Mouse (Mus musculus) left cerebral cortex, postnatal 14 days (tissue): Measurements from ENCODE around the gene Plxna4. TPM values are rescaled to one million over a fixed set of nuclear protein-coding genes. Genes with fewer than 3 reads are reported as not detected.
A peak's percentile ranks its signal among the peaks of the same experiment; 100 is the strongest.

ENCODE experiments used
- DNase-seq, 2 experiments: peaks; one replicate each; pipeline ENCODE4 v3.0.0; 2021 to 2022; ENCODE audit warnings: low spot score in 2 of 2, mixed read lengths in 1 of 2
- intact Hi-C: fragments of 180-260 bp; cut with DNase I; formaldehyde crosslinking; loops from one replicate; pipeline ENCODE4 v1.15.1; 2025
- long read RNA-seq, 2 experiments: library from polyadenylated mRNA; stranded (forward); transcript quantifications; one replicate each; pipeline ENCODE4 v2.0.0; 2021
- total RNA-seq, 2 experiments: library from RNA; stranded (reverse); gene quantifications; 2 replicates each; pipeline ENCODE4 v1.2.3; 2021

The Plxna4 gene
- total RNA-seq, result 10 to 100 TPM; 76.4 to 85.1 TPM
- long read RNA-seq, experiment 1, partial matches to known transcripts, result 0 of 11 reads
- long read RNA-seq, experiment 1, other reads (novel, unspliced or antisense), result 11 of 11 reads
- long read RNA-seq, experiment 2, partial matches to known transcripts, result 1 of 9 reads
- long read RNA-seq, experiment 2, other reads (novel, unspliced or antisense), result 8 of 9 reads

DNA sequence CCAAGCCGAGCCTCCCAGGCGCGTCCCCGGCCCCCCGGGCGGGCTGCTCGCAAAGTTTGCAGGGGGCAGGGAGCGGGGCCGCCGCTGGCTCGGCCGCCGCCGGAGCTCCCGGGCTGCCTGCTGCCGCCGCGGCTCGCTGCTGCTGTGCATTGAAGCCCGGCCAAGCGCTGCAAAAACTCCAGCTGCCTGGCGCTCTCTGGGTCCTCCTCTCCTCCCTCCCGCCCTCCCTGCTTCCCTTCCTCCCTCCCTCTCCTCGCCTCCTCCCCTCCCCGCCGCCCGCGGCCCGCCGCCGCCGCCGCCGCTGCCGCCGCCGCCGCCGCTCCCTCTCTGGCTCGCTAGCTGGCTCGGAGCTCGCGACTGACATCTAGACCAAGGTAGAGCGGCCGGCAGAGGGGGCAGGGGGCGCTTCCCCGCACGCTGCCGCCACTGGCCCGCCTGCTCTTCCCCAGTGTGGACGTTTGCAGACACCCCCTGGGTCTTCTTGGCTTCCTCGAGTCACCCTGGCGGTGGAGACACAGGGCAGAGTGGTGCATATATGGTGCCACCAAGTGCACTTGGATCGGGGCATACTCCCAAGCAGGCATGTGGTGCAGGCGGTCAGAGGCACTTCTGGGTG is at the start of gene Plxna4:
Gene Plxna4 (minus strand): TSS at position 137 of the 616 bp plus-strand sequence.
- intact Hi-C loops, result loop anchor here (10.0 kb wide), 1 partner anchor 403 kb away; no protein-coding TSS in a partner anchor

DNA sequence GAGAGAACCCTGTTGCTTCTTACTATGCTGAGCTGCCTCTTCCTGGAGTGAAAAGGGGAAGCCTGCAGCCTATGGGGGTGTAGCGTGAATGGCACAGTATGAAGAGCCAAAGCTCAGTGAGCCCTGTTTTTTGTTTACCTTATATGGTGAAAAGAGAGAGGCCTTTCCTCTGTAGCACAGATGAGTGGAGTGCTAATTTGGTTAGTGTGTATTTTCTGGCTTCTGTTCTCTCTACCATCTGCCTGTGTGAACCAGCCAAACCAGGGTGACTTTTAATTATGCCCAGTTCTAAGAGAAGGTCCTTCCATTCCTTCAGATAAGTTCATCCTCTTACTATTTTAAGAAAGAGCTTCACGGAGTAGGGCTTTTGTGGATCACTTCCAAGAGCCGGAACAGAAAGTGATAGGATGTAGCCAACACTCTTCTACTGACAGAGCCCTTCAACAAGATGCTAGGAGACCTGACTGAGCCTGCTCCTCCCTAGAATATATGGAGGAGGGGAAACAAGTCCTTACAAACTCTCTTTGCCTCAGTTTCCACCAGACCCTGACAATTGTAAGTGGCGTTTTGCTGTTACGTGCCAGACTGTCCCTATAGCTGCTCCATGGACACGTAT is 49.7 kb upstream of the Plxna4 start:
- peak in 1 of 2 experiments; percentile 33 for DNase-seq
- intact Hi-C loops, result loop anchor here (5.0 kb wide), 1 partner anchor 65 kb away; no protein-coding TSS in a partner anchor

More for the DNA sequence above, at the start of gene Plxna4:
- peak; percentile 82 to 87 for DNase-seq

DNA sequence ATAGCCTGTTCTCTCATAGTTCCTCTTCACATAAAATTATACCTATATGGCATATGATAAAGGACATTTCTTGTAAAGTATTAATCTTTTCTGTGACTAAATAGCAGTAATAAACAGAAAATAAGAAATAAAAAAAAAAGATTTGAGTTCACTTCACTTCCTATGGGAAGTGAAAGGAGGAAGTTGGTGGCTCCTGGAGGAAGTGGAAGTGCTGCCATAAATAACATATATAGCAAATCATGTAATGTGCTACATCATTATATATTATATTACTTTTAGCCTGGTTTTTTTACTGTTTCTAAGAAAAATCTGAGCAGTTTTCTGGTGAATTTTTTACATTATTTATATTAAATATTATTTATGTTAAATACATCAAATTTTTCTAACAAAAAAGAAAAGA is 22.7 kb upstream of the Plxna4 start:
- DNase-seq, result no peak

DNA sequence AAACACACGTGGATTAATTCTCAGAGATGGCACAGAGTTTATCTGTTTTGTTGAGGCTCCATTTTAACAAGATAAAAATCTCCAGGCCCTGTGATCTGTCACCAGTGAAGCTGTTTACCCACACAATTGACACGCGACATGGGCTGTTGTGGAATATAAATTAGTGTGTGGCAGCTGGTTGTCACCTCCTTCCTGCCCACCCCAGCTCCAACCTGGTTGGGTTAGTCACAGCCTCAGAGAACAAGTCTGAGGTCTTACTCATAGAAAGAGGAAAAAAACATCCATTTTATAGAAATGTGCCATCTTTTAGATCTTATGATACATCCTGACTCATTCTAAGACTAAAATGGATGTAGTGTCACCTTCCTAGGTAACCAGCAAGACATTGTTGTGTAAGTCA is 18.8 kb upstream of the Plxna4 start:
- no peak for DNase-seq
- intact Hi-C loops, result no loop called here

More for the DNA sequence above, 22.7 kb upstream of the Plxna4 start:
- intact Hi-C loops, result no loop called here

DNA sequence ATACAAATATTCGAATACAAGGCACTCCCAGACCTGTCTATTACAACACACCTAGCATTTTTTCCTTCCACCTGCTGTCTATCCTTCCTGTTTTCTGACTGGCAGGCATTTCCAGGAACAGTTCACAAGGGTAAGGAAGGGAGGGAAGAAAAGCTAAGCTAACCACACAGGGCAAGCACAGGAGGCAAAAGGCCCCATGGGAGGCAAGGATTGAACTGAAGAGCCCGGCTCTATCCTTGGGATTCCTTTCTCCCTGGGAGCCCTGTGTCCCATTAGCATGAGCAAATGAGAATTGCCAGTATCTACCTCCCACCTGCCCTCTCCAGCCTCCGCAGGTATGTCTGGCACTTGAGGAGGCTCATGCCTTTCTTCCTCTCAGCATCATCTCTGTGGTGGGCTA is 17.6 kb upstream of the Plxna4 start:
- no peak for DNase-seq
- intact Hi-C loops, result no loop called here

DNA sequence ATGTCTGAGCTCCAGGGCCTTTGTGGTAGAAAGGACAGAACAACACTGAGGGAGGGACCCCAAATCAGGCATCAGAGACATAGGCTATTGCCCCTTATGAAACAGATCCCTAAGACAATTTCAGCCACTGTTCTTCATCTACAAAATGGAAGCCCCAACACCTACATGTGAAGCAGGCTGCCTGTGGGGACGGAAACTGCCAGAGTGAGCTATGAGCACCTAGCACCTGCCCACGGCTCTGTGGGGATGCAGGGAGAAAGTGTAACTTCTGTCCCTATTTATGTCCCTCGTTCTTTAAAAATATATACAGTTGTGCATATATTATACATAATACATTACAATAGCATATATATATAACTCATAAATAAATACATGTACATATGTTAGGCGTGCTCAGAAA is 16.9 kb upstream of the Plxna4 start:
- DNase-seq, result no peak
- intact Hi-C loops, result no loop called here

DNA sequence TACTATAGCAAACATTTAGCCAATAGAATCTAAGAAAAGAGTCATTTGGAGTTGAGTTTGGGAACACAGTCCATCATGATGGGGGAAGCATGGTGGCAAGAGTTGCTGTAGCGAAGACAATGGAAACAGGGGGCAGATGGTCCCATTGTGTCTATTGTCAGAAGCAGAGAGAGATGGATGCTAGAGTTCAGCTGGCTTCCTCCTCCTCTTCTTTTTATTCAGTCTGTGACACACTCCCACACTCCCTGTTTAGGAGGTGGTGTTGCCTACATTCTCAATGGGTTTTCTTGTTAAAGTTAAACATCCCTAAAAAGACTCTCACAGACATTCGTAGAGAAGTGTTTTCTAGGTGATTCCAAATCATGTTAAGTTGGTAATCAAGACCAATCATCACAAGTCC is 14.1 kb upstream of the Plxna4 start:
- intact Hi-C loops, result no loop called here
- DNase-seq, result no peak

DNA sequence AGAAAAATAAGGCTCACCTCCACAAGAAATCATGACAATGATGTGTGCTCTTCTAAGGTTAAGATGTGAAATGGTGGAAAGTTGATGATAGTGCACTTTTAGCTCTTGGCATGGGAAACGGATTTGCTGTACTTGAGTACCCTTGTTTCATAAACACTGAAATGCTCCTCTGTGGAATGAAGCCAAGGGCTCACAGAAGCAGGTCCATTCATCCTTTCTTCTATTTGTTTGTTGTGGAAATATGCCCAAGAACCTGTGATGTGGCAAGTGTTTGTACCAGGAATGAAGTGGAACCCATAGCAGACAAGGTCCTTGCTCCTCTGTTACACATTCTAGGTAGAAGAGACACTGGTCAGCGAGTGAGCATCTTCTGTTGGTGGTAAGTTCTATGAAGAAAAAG is 13.3 kb upstream of the Plxna4 start:
- intact Hi-C loops, result no loop called here
- no peak for DNase-seq

DNA sequence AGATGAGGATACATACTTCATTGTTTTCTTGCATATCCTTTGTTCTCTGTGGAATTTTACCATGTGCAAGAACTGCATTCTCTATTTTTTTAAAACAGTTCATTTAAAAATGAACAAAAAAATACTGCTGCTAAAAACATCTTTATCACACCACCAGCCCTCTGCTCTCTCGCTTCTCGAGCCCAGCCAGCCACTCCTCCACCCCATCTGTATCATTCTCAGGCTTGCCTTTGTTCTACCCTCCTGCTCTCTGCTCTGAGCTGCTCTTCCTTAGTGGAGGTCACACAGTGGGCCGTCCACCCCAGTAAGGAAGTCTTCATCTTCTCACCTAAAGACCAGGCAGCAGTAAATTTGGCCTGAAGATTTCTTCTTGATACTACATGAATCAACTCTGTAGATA is 7.6 kb upstream of the Plxna4 start:
- intact Hi-C loops, result no loop called here

GRCm38 (mm10) chr6:32590979-32591758 is 3.2 kb upstream of the Plxna4 start:
- intact Hi-C loops, result loop anchor here (2.0 to 5.0 kb wide), 3 partner anchors 262 to 926 kb away; no protein-coding TSS in a partner anchor
- DNase-seq, result peak; percentile 84 to 86

More for the DNA sequence above, 7.6 kb upstream of the Plxna4 start:
- DNase-seq, result no peak

DNA sequence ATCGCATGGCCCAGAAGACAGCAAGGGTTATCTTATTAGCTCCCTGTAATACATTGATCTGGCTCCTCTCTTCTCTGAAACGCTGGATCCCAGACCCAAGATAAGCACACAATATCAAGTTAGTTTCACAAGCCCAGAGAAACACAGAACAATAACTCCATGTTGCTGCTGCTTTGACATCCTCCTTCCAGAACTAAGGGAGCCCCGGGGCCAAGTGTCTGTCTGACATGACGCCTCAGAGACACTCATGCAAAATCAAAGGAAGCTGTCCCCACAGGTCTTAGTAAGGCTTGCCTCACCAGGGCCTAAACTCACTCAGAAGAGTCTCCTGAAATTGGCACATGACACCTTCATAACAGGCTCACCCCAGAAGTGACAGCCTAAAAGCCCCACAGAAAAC is 1.6 kb upstream of the Plxna4 start:
- no peak for DNase-seq
- intact Hi-C loops, result loop anchor here (2.0 to 10.0 kb wide), 4 partner anchors 261 to 925 kb away; no protein-coding TSS in a partner anchor

GRCm38 (mm10) chr6:32587136-32588009 is 619 bp downstream of the Plxna4 start:
- intact Hi-C loops, result loop anchor here (2.0 to 10.0 kb wide), 2 partner anchors 109 to 403 kb away; no protein-coding TSS in a partner anchor
- peak; percentile 72 to 80 for DNase-seq

DNA sequence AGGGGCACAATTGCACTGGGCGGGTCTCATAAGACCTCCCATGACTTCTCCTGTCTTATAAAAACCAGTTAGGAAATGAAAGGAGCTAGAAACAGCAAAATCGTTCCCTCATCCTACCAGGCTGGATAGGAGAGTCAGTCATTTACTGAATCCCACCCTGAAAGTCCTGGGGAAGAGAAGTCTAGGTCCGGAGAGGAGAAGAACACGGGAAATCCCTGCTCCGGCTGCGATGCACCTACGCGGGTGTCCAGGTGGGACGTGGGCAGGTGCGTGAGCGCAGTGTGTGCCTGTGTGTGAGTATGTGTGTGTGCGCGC is 1.2 kb downstream of the Plxna4 start:
- no peak for DNase-seq
- intact Hi-C loops, result loop anchor here (2.0 to 10.0 kb wide), 2 partner anchors 108 to 402 kb away; no protein-coding TSS in a partner anchor

DNA sequence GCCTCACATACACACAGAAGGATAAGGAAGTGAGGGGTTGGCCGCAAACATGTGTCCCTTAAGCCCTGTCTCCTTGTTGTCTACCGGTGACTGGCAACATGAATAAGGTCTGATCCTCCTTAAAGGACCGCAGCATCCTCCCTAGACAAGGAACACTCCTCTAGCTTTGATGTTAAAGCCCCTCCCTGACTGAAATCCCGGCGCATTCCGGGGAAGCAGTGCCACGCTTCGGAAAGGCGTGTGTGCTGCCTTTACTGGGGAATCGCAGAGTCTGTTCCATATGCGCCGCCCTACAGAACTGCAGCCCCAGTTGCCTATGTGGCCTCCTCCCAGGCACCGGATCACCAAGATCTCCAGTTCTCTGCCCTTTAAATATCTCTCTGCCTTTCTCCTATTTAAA is 1.6 kb downstream of the Plxna4 start:
- peak; percentile 60 to 70 for DNase-seq
- intact Hi-C loops, result loop anchor here (2.0 to 10.0 kb wide), 2 partner anchors 108 to 402 kb away; no protein-coding TSS in a partner anchor

DNA sequence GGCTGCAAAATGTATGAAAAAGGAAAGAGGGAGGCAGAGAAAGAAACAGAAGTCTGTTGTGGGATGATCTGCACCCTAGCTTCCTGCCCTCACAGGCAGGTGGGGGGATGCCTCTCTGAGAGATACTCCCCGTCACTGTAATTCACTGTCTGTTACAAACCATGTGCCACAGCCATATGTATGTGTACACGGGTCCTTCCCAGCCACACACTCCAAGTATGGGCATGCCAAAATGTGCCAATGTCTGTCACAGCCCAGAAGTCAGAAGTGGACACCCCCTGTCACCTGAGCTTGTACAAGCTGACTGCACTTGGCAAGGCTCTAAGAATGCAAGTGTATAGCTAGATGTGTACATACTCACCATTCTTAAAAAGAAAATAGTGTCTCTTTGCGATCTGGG is 2.8 kb downstream of the Plxna4 start:
- no peak for DNase-seq
- intact Hi-C loops, result loop anchor here (10.0 kb wide), 1 partner anchor 400 kb away; no protein-coding TSS in a partner anchor

DNA sequence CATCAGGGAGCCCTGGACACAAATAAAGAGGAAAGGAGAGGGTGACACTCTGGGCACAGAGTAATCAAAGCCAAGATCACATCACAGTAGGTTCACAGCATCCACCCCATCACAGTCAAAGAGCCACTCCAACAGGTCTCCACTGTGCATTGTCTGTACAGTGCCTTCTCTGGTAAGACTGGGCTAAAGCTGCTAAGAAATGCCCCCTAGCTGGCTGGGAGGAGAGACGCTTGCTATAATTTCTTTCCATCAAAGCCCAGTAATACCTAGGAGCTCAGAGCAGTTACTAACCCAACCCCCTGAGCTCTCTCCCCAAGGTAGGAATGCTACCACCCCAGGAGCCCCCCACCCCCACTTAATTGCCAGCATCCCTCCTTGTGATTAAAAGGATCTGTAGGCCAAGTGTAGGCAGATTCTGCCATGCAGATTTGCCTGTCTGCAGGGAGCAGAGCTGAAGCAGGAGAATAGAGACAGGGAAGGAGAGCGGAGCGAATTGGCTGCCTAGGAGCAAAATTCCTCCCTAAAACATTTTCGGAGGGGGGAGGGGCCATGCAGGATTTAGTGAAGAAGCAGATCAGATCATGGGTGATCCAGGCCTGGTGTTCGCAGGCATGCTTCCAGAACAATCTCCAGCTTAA is 3.6 kb downstream of the Plxna4 start:
- DNase-seq, result peak in 1 of 2 experiments; percentile 45
- intact Hi-C loops, result loop anchor here (10.0 kb wide), 1 partner anchor 400 kb away; no protein-coding TSS in a partner anchor

DNA sequence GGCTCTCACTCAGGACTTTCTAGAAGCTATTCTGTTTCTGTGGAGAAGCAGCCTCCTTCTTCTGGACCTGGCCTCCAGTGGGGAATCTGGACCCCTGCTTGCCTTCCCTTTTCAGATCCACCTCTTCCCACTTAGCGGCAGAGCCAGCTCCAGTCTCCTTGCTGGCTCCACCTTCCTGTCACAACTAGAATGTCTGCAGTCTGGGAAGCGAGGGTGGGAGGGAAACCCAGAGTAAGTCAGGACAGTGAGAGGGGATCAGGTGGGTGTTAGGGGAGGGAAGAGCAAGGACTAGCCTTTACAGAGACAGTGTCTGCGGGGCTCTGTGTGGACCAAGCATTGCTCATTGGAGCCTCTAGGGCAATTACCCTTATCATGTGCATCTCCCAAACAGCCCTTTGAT is 4.4 kb downstream of the Plxna4 start:
- intact Hi-C loops, result loop anchor here (10.0 kb wide), 1 partner anchor 399 kb away; no protein-coding TSS in a partner anchor
- peak; percentile 52 for DNase-seq

DNA sequence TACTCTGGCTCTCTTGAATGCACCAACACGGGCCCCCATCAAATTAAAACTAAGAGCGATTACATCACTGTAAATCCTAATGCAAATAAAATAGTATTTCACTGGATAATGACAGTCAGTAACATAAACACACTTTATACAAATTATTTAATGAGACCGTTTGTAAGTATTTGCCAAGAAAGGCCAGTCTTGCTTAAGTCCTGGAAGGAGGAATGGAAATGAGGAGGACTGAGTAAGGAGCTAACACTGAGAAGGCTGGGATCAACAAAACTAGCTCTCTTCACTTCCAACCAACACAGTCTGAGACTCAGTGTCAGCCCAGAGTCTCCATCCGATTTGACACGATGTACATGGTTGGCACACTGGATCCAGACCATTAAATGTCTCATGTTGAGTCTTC is 16.5 kb downstream of the Plxna4 start:
- intact Hi-C loops, result no loop called here
- no peak for DNase-seq
